Mouse (Mus musculus) forebrain, embryonic 12.5 days (tissue): ENCODE data around the gene Fam98c. TPM values are rescaled to one million over a fixed set of nuclear protein-coding genes. Genes with fewer than 3 reads are reported as not detected.
"Not testable (repeated sequence)": the region's sequence is repeated elsewhere in the genome, so short reads cannot be mapped to it uniquely, and the experiment has no call there.

ENCODE experiments used
- ATAC-seq: fragments of 200-750 bp; cut with Nextera tagmentation; 2 replicates; pipeline ENCODE4 v1.8.0; 2017; ENCODE audit warnings: moderate TSS enrichment; ENCODE audit not compliant: low FRiP score
- H3K27ac ChIP-seq: fragments of 300-500 bp; sonication (generic); 2 replicates; pipeline ENCODE4 v1.5.1; 2016; ENCODE audit warnings: mild to moderate bottlenecking
- H3K27me3 ChIP-seq: fragments of 300-500 bp; sonication (generic); 2 replicates; pipeline ENCODE4 v1.6.1; 2016; ENCODE audit warnings: mild to moderate bottlenecking
- H3K36me3 ChIP-seq: fragments of 300-500 bp; sonication (generic); replicated peaks from 2 replicates; pipeline ENCODE4 v1.6.1; 2016; ENCODE audit warnings: mild to moderate bottlenecking
- H3K4me1 ChIP-seq: fragments of 300-500 bp; sonication (generic); 2 replicates; pipeline ENCODE4 v1.6.1; 2016
- H3K4me2 ChIP-seq: fragments of 300-500 bp; sonication (generic); 2 replicates; pipeline ENCODE4 v1.6.1; 2016; ENCODE audit warnings: mild to moderate bottlenecking, moderate library complexity
- H3K4me3 ChIP-seq: fragments of 300-500 bp; sonication (generic); replicated peaks from 2 replicates; pipeline ENCODE4 v1.5.1; 2016; ENCODE audit warnings: mild to moderate bottlenecking
- H3K9ac ChIP-seq: fragments of 300-500 bp; sonication (generic); 2 replicates; pipeline ENCODE4 v1.6.1; 2016; ENCODE audit warnings: mild to moderate bottlenecking
- H3K9me3 ChIP-seq: fragments of 300-500 bp; sonication (generic); 2 replicates; pipeline ENCODE4 v1.6.1; 2016
- WGBS: fragments of 180-500 bp; shearing (Covaris S2); methylation state at CpG from one replicate; pipeline ENCODE4 v1.1.7; 2016; 5-methylcytosine and 5-hydroxymethylcytosine counted together
- polyA plus RNA-seq: library from polyadenylated mRNA; unstranded; fragments of >200 nt; fragmentation: Nextera tagmentation; extraction: Ambion mirVana; gene quantifications from 2 replicates; pipeline ENCODE4 v1.2.1, GENCODE M21; 2016

The Fam98c gene
- polyA plus RNA-seq, result 16.4 and 17.7 TPM in 2 replicates

DNA sequence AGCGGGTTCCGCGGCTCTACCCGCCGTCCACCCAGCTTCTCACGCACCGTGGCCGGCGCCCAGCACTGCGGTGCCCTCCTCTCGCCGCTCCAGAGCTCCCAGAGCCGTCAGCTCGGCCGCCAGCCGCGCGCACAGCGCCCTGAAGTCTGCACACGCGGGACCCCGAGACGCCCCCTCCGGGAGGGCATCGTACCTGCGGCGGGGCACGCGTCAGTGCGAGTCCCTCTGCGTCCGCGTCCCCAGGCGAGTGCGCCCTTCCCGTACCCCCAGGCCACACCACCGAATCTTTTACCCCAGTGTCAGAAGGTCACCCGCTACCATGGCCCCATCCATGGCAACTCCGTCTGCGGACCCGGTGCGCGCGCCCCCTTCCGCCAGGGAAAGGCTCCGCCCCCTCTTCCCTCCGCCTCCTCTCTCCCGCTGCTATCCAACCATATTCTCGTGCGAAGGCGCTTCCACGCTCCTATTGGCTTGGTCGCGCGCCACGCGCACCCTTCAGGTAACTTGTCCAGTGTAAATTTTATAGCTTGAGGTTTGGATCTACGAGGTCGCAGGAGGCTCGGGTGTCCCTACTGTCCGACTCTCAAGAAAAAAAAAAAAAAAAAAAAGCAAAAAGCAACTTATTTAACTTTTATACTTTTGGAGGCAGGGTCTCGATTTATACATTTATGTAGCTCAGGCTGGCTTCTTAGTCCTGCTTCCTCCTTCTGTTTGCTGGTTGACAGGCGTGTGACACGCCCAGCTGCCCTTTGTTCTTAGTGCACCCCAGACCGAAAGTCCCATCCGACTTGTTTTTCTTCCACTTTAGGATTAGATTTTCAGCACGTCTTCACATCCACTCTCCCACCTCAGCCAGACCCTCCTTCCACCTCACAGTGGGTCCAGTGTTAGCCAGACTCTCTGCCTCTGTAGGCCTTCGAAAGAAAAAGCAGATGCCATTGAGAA is at the start of gene Fam98c:
TSS of gene Fam98c (minus strand) at position 397 of the 945 bp plus-strand sequence.
- peaks cover 16% of the 10 kb centered on the region for H3K4me1 ChIP-seq
- H3K4me2 ChIP-seq, result peak within 1 kb of the TSS; percentile 89
- peaks cover 34% of the 10 kb centered on the region for H3K27me3 ChIP-seq
- peaks cover 6% of the 10 kb centered on the region; the same call in 1 of the 2 replicates for H3K36me3 ChIP-seq
- peak within 1 kb of the TSS; percentile 92 for H3K27ac ChIP-seq
- 0 out of 2 replicates have a peak, but pooled peaks cover 4% of the 10 kb centered on the region for H3K9me3 ChIP-seq
- peak; percentile 87 for ATAC-seq
- H3K4me3 ChIP-seq, result peak within 1 kb of the TSS; percentile 66
- peak within 1 kb of the TSS; percentile 73 for H3K9ac ChIP-seq
- WGBS, result 4% methylated on average over 67 of the region's 68 CpGs

DNA sequence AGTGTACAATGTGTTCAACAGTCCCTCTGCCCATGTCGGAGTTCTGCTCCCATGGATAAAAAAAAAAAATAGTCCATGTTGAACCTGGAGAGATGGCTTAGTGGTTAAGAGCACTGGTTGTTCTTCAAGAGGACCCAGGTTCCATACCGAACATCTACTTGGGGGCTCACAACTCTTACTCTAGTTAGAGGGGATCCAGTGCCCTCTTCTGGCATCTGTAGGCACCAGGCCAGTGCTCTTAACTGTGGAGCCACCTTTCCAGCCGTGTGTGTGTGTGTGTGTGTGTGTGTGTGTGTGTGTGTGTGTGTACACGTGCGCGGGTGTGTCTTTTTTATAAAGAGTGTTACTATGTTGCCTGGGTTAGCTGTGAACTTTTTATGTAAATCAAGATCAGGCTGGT is 46.5 kb upstream of the Fam98c start:
- Histone ChIP-seq H3K36me3 (no peaks in the 10 kb centered on the region), H3K4me3 (no peak overlapping the region), H3K9ac (no peak overlapping the region), H3K27ac (no peak overlapping the region), H3K4me2 (no peak overlapping the region), H3K27me3 (no peaks in the 10 kb centered on the region), H3K4me1 (no peaks in the 10 kb centered on the region), H3K9me3 (no peaks in the 10 kb centered on the region)
- ATAC-seq, result no peak
- WGBS, result 88% methylated on average over 6 of the region's 6 CpGs

DNA sequence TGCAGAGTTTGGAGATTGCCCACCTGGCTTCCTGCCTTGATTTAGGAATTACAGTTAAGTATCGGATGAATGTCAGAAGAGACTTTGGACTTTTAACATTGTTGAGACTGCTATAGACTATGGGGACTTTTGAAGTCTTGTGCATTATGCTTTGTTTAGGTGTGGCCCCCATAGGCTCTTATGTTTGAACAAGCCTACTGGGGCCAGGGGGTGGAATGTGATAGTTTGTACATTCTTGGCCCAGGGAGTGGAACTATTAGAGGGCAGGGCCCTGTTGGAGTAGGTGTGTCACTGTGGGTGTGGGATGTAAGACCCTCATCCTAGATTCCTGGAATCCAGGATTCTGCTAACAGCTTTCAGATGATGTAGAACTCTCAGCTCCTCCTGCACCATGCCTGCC is 38.2 kb upstream of the Fam98c start:
- not testable (repeated sequence) for H3K27ac ChIP-seq, H3K4me1 ChIP-seq, ATAC-seq, H3K4me3 ChIP-seq, H3K36me3 ChIP-seq, H3K4me2 ChIP-seq, H3K9me3 ChIP-seq, H3K27me3 ChIP-seq, H3K9ac ChIP-seq
- 100% methylated on average over 1 of the region's 1 CpGs for WGBS

DNA sequence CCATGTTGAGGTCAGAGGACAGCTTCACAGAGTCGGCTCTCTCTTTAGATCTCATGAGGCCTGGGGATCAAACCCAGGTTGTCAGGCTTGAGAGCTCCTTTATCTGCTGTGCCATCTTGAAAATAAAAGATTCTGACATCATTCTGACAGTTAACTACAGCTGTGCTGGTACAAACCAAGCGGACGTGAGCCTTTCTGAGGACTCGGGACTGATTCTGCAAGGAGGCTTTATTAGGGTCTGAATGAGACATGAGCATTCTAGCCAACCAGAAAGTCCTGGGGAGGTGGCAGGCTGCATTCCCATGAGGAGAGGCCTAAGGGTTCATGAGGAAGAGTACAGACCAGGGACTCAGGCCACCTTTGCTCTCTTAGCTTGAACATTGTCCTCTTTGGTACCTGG is 25.3 kb upstream of the Fam98c start:
- H3K27me3 ChIP-seq, H3K36me3 ChIP-seq, H3K4me3 ChIP-seq, H3K27ac ChIP-seq, H3K9ac ChIP-seq, ATAC-seq, H3K9me3 ChIP-seq: not testable (repeated sequence)
- H3K4me1 ChIP-seq, result peaks cover 18% of the 10 kb centered on the region
- H3K4me2 ChIP-seq, result peak overlapping the region; percentile 86; the same call in 1 of the 2 replicates
- WGBS, result 84% methylated on average over 4 of the region's 4 CpGs

DNA sequence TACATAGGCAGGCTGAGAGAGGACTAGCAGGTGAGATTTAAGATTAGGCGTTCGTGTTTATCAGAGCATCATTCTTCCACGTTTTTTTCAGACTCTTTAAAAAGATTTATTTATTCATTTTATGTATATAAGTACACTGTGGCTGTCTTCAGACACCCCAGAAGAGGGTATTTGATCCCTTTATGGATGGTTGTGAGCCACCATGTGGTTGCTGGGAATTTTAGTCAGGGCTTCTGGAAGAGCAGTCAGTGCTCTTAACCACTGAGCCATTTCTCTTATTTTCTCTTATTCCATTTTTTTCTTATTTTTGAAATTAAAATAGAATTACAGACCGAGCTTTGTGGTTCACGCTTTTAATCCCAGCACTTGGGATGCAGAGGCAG is 24.8 kb upstream of the Fam98c start:
- no peaks in the 10 kb centered on the region for H3K27me3 ChIP-seq
- 42% methylated on average over 5 of the region's 5 CpGs for WGBS
- no peaks in the 10 kb centered on the region for H3K9me3 ChIP-seq
- no peak overlapping the region for H3K27ac ChIP-seq
- H3K36me3 ChIP-seq, result peaks cover 8% of the 10 kb centered on the region
- ATAC-seq, result no peak; the same call in 1 of the 2 replicates
- H3K4me3 ChIP-seq, result peak overlapping the region; percentile 83
- no peak overlapping the region for H3K9ac ChIP-seq
- peak overlapping the region; percentile 86 for H3K4me2 ChIP-seq
- H3K4me1 ChIP-seq, result peaks cover 18% of the 10 kb centered on the region

DNA sequence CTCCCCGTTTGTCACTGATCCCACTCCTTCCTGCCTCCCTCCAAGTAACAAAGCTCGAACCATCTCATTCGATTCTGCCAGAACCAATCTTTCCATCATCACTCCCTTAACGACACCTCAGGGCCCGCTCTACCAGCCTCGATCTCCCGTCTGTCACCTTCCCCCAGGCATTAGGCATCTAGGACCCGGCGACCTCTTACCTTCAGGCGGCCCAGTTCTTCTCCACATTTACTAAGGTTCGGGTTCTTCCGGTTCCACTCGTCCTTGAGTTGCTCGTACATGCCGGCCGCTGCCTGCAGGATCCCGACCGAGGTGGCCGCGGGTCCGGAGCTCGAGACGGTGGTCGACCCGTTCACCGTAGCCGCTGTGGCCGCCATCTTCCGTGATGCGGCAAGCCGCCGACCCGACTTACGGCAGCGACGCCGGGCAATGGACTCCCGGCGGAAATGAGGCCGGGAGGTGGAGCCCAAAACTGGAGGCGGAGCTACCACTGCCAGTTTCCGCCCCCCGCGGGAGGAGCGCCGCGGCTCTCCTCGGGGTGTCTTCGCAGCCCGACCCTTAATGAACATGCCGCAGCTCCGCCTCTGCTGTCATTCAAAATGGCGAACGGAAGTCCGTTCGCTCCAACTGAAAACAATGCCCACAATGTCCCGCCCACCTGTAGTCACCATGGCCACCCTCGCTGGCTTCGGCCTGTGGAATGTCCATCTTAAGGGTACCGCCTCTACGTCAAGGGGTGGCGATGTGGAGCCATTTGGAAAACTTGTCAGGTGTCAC is 24.2 kb upstream of the Fam98c start, which contains the start of gene Psmd8:
TSS of gene Psmd8 (minus strand) at position 625 of the 777 bp plus-strand sequence.
- H3K27ac ChIP-seq, result peak within 1 kb of the TSS; percentile 74
- peaks cover 18% of the 10 kb centered on the region for H3K4me1 ChIP-seq
- peak; percentile 95 for ATAC-seq
- peak within 1 kb of the TSS; percentile 86 for H3K9ac ChIP-seq
- no peaks in the 10 kb centered on the region for H3K9me3 ChIP-seq
- peaks cover 14% of the 10 kb centered on the region for H3K36me3 ChIP-seq
- H3K4me3 ChIP-seq, result peak within 1 kb of the TSS; percentile 83
- H3K4me2 ChIP-seq, result peak within 1 kb of the TSS; percentile 86
- under 1% methylated on average over 62 of the region's 62 CpGs for WGBS
- H3K27me3 ChIP-seq, result no peaks in the 10 kb centered on the region

DNA sequence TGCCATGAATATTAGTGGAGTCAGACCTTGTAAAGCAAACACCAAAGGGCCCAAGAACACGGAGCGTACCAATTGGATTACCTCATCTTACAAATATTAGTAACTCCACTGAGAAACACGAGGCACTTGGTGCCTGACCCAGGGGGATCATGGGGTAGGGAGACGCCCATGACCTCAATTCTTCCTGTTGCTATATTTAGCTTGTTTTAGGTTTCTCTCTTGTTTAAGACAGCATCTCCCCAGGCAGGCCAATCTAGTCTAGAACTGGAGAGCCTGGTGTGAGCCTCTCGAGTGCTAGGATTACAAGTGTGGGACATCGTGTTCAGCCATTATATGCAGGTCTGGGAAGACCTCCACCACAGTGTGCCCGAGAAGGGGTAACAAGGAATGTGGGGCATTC is 23.3 kb upstream of the Fam98c start:
- H3K4me2 ChIP-seq, result peak overlapping the region; percentile 86
- ATAC-seq, result no peak
- peak overlapping the region; percentile 86 for H3K9ac ChIP-seq
- no peak overlapping the region for H3K27ac ChIP-seq
- H3K4me3 ChIP-seq, result peak overlapping the region; percentile 83
- H3K4me1 ChIP-seq, result peaks cover 18% of the 10 kb centered on the region
- no peaks in the 10 kb centered on the region for H3K9me3 ChIP-seq
- H3K27me3 ChIP-seq, result peaks cover 6% of the 10 kb centered on the region
- H3K36me3 ChIP-seq, result peaks cover 23% of the 10 kb centered on the region
- 64% methylated on average over 7 of the region's 7 CpGs for WGBS

DNA sequence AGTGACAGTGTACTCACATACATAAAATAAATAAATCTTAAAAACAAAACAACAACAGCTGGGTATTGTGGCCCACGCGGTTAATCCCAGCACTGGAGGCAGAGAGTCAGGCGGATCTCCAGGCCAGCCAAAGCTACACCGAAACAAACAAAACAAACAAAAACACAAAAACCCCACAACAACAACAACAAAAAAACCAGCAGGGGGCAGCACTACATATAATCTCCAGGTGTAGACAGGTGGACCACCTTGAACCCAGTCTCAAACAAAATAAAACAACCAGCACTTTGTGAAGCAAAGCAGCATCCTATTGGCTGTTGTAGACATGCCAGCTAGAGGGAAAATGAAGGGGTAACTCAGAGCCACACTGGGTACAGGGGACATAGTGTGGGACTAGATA is 22.1 kb upstream of the Fam98c start:
- Histone ChIP-seq H3K4me2 (no peak overlapping the region), H3K4me1 (peaks cover 18% of the 10 kb centered on the region), H3K9me3 (no peaks in the 10 kb centered on the region), H3K4me3 (no peak overlapping the region), H3K27ac (no peak overlapping the region), H3K27me3 (peaks cover 18% of the 10 kb centered on the region), H3K36me3 (peaks cover 32% of the 10 kb centered on the region), H3K9ac (no peak overlapping the region)
- 83% methylated on average over 4 of the region's 4 CpGs for WGBS
- no peak for ATAC-seq

DNA sequence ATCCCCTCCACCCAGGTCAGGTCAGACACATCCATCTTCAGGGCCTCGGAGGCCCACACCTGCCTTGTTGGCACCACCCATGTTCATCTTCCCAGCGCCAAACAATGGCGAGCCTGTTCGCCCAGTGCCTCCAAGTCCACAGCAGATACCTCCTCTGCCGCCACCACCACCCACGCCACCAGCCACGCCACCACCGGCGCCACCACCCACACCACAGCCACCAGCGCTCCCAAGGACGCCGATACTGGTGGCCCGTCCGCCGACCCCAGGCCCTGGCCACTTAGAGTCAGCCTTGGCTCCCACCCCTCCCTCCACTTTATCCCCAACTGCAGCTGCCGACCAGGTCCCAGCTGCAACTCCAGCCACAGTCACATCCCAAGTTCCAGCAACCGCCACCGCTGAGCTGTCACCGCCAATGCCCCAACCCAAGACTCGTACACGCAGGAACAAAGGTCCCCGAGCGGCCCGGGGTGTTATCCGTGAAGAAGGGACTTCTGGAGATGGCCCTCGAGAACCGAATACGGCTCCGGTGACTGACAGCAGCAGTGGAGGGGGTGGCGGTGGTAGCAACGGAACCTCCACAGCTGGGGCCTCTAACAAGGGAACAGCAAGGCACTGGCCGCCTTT is 16.5 kb upstream of the Fam98c start:
- H3K4me2 ChIP-seq, result no peak overlapping the region
- peaks cover 47% of the 10 kb centered on the region for H3K4me1 ChIP-seq
- no peak overlapping the region for H3K27ac ChIP-seq
- peak overlapping the region; percentile 5; the same call in 1 of the 2 replicates for H3K4me3 ChIP-seq
- ATAC-seq, result no peak
- WGBS, result 37% methylated on average over 30 of the region's 32 CpGs
- H3K9ac ChIP-seq, result no peak overlapping the region
- peaks cover 32% of the 10 kb centered on the region for H3K36me3 ChIP-seq
- peaks cover 56% of the 10 kb centered on the region for H3K27me3 ChIP-seq
- H3K9me3 ChIP-seq, result no peaks in the 10 kb centered on the region

DNA sequence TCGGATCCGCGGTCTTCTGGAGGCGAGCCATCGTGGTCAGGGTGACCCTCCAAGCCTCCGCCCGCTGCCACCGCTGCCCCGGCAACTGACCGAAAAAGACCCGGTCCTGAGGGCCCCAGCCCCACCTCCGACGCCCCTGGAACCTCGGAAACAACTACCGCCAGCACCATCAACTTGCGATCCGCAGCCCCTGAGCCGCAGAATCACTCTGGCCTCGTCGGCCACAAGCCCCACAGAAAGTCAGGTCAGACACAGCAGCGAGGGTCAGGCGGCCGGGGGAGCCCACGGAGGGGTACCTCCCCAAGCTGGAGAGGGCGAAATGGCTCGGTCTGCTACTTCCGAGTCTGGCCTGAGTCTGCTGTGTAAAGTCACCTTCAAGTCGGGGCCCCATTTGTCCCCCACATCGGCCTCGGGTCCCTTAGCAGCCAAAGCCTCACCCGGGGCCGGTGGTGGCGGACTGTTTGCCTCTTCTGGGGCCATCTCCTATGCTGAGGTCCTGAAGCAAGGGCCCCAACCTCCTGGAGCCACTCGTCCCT is 15.6 kb upstream of the Fam98c start:
- peaks cover 32% of the 10 kb centered on the region for H3K36me3 ChIP-seq
- H3K9me3 ChIP-seq, result no peaks in the 10 kb centered on the region
- peaks cover 48% of the 10 kb centered on the region for H3K4me1 ChIP-seq
- peak overlapping the region; percentile 78 for H3K4me2 ChIP-seq
- WGBS, result 8% methylated on average over 34 of the region's 34 CpGs
- no peak for ATAC-seq
- H3K4me3 ChIP-seq, result peak overlapping the region; percentile 70
- no peak overlapping the region for H3K27ac ChIP-seq
- peak overlapping the region; percentile 21; the same call in 1 of the 2 replicates for H3K9ac ChIP-seq
- peaks cover 58% of the 10 kb centered on the region for H3K27me3 ChIP-seq

DNA sequence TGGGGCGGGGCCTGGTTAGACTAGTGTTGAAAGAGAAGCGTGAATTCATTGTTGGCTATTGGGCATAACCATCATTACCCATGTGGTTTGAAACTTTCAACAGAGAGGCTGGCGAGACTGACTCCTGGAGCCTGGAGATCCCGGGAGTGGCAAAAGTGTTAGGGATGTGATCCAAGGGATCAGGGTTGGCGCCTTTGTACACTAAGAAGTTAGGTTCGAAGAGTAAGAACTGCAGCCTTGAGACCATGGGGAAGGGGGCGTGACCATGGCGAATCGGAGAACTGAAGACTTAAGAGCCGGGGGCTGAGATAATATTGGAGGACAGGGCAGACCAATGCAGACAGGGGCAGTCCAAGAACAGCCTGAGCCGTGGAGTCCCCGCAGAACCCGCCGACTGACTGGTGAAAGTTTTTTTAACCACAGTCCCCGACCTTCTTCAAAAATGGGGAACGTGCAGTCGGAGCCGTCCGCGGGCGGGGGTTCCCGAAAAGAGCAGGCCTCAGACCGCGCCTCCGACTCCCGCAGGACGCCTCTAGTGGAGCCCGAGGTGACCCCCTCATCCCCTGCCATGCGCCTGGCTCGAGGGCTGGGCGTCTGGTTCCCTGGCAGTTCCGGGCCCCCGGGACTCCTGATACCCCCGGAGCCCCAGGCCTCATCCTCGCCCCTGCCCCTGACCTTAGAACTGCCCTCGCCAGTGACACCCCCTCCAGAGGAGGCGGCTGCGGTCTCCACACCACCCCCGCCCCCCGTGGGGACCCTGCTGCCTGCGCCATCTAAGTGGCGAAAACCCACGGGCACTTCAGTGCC is 14.9 kb upstream of the Fam98c start:
- Histone ChIP-seq H3K27ac (no peak overlapping the region), H3K4me3 (peak overlapping the region; percentile 70), H3K4me1 (peaks cover 48% of the 10 kb centered on the region), H3K9me3 (no peaks in the 10 kb centered on the region), H3K27me3 (peaks cover 58% of the 10 kb centered on the region), H3K36me3 (peaks cover 30% of the 10 kb centered on the region), H3K4me2 (peak overlapping the region; percentile 78), H3K9ac (peak overlapping the region; percentile 21)
- 3% methylated on average over 43 of the region's 43 CpGs for WGBS
- ATAC-seq, result no peak
